Mouse (Mus musculus) cerebellum, adult 9-11 months (tissue): Measurements from ENCODE around the gene Uchl5.
A peak's percentile ranks its signal among the peaks of the same experiment; 100 is the strongest.

Experiments used
- DNase-seq: peaks from one replicate; pipeline ENCODE4 v3.0.0; 2022

Uchl5 gene

GRCm38 (mm10) chr1:143776446-143777411, at the start of gene Uchl5, which contains the start of gene Trove2:
Uchl5 (plus strand) TSS chr1:143777272.
Trove2 (minus strand) TSS chr1:143777068.
- peak; percentile 98 for DNase-seq

DNA sequence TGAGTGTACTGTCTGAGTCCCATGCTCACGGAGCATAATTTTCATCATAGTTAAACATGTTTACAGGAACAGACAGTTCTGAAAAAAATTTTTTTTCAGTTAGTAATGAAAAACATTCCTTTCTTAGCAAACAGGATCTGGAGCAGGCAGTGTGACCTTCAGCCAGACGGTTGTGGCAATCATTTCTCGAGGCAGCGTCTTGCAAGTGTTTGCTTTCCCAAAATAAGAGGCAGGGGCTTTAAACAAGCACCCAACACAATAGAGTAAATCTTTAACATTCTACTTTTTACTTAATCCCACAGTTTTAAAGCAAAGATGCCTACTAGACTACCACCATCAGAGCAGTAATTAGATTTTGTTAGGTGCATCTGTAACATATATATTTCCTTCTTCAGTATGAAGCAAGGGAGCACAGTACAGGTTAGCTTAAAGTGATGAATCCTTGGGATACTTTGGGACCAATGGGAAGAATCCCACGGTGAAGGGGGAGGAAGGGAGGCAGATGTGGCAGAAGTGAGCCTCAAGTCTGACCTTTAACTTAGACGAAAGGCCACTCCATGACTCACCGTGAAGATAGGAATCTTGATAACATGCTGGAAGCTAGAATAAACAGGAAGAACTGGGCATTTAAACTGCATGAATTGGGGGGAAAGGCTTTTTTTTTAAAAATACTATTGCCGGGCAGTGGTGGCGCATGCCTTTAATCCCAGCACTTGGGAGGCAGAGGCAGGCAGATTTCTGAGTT, 49.2 kb upstream of the Uchl5 start:
- no peak for DNase-seq

DNA sequence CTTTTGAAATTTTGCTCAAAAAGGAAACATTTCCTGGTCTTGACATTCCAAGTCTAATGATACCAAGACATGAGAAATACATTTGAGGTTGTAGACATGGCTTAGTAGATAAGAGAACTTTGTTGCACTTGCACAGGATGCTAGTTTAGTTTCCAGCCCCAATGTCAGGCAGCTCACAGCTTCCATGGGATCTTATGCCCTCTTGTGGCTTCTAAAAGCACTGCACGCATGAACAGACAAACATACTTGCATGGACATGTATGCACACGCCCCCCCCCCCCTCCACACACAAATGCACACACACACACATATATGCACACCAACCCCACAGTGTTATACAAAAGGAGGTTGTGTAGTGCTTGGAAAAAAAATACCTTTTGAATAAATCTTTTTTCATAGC, 46.2 kb upstream of the Uchl5 start:
- DNase-seq: no peak

DNA sequence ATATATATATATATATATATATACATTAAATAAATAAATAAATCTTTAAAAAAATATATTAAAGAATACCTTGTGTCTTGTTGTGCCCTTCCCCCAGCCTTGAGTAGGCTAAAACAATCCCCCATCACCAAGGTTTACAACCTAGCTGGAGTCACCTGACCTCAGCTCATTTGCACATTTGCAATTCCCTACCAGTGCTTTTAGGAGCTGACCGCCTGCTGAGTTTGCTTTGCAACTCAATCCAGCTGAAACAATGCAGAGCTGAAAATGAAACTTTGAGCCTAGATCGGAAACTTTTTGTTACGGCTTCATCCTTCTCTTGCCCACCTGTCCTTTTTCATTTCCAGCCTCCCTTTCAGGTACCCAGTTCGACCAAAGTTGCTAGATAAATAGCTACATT, 45.4 kb upstream of the Uchl5 start:
- no peak for DNase-seq

- no peak for DNase-seq
Measured at GRCm38 (mm10) chr1:143733914-143734410, 43.1 kb upstream of the Uchl5 start.

DNA sequence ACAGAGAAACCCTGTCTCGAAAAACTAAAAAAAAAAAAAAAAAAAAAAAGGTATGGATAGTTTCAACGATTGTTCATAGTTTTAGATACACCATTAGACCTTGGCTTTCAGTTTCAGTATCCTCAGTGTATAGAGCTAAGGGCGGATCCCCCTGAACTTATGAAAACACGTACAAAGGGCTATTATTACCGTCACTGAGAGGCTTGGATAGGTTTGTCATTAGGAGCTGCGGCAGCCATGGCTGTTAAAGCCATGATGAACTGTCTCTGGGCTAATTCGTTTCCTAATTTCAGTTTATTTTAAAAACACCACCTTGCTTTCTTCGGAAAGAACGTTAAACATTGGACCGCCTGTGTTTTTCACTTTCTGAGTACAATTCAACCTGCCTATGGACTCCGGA, 38.3 kb upstream of the Uchl5 start:
- DNase-seq: no peak

DNA sequence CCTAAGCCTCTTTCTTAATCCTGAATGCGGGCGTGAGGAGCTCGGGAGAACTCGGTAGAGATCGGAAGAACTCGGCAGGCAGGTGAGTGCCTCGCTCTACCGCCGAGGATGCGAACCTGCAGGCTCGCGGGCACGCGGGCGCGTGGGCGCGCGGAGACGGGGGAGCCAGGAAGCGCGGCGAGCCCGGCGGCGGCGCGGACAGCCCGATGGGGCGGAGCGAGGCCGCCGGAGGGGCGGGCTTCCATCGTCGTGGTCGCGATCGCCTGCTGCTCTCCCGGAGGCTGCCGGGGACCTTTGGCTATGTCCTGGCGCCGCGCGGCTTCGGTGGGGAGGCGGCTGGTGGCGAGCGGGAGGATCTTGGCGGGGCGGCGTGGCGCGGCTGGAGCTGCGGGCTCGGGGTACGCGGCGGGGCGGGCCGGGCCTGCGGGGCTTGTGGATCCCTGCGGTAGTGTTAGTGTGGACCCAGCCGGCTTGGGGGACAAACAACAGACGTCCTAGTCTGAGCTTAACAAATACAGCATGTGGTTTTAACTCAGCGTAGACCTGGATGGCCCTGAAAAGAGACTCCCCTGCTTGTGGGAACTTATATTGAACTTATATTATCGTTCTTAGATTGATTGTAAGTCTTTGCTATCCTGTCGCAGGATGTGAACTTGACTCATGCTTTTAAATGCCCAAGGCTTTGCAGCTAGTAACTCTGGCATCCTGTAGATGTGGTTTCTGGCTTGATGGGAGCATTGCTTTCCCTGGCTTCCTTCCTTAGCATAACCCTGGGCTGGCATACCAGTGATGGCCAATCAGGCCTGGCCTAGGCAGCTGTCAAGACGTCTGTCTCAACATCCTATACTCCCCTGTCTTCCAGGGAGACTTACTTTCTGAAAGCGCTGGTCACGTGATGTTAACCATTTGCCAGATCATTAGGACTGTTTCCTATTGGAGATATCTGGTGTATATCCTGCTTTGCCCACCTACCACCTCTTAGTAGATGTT, 37.4 kb upstream of the Uchl5 start:
- DNase-seq: peak; percentile 95

DNA sequence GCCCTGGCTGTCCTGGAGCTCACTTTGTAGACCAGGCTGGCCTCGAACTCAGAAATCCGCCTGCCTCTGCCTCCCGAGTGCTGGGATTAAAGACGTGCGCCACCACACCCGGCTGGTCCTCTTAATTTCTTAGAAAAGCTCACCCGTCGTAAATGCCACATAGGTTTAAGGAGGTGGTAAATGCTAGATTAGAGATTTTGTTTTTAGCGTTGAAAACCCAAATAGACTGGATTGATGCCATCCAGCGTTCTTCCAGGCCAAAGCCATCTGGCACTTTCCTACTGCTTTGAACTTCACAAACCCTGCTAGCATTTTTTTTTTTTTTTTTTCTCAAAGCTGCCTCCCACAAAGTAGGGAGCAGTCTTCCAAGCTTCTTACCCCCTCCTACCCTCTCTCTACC, 36.5 kb upstream of the Uchl5 start:
- DNase-seq: peak; percentile 50

GRCm38 (mm10) chr1:143741331-143741730, 35.7 kb upstream of the Uchl5 start:
- DNase-seq: no peak

GRCm38 (mm10) chr1:143742186-143742585, 34.9 kb upstream of the Uchl5 start:
- no peak for DNase-seq

- no peak for DNase-seq
Measured at GRCm38 (mm10) chr1:143745871-143746270, 31.2 kb upstream of the Uchl5 start.

- no peak for DNase-seq
Measured at GRCm38 (mm10) chr1:143762159-143762558, 14.9 kb upstream of the Uchl5 start.

DNA sequence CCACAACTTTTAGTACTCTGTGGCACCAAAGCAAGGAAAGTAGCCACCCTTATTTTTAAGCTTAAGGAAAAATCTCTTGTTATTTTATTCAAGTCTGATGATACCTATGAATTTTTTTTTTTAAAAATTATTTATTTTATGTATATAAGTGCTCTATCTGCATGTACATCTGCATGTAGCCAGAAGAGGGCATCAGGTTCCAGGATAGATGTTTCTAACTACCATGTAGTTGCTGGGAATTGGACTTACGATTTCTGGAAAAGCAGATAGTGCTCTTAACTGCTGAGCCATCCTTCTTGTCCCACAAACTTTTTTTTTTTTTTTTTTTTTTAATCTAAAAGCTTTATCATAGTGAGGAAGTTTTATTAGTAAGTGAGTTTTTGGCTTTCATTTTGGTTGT, 12.6 kb upstream of the Uchl5 start:
- no peak for DNase-seq

DNA sequence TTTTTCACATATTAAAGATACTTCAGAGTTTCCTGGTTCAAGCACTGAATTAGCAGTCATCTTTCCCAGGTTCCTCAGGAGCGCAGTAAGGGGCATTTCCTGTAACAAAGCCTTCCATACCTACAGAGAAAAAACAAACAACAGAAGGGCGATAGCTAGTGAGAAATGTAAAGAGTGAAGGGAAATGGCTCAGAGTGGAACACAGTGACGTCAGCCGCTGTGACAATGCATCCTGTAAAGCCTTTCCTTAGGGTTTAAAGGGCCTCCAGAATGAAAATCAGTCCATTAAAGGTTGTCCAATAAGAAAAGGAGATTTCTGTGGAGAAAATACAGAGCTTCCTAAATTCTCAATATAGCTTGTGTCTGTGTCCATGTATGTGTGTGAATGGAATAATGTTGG, 11.3 kb upstream of the Uchl5 start:
- no peak for DNase-seq

- DNase-seq: no peak
Measured at GRCm38 (mm10) chr1:143766238-143766637, 10.8 kb upstream of the Uchl5 start.

- no peak for DNase-seq
Measured at GRCm38 (mm10) chr1:143770444-143771109, 6.5 kb upstream of the Uchl5 start.

DNA sequence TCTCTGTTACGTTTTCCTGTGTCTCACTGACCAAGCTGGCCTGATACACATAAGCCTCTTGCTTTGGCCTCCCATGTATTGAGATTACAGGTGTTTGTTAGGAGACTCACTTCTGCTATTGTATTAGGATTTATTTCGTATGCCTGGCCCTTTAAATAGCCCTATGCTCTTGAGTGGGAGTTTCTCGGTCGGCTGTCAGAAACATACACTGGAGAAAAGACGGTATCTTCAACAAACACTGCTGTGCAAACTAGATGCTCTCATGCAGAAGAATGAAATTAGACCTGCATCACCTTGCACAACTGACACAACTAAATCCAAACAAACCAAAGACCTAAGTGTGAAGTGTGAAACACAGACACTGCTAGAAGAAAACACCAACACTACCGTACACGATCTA, 4.0 kb upstream of the Uchl5 start:
- no peak for DNase-seq

- DNase-seq: no peak
Measured at GRCm38 (mm10) chr1:143773909-143774308, 3.2 kb upstream of the Uchl5 start.

GRCm38 (mm10) chr1:143777558-143778218, 616 bp downstream of the Uchl5 start:
- no peak for DNase-seq

DNA sequence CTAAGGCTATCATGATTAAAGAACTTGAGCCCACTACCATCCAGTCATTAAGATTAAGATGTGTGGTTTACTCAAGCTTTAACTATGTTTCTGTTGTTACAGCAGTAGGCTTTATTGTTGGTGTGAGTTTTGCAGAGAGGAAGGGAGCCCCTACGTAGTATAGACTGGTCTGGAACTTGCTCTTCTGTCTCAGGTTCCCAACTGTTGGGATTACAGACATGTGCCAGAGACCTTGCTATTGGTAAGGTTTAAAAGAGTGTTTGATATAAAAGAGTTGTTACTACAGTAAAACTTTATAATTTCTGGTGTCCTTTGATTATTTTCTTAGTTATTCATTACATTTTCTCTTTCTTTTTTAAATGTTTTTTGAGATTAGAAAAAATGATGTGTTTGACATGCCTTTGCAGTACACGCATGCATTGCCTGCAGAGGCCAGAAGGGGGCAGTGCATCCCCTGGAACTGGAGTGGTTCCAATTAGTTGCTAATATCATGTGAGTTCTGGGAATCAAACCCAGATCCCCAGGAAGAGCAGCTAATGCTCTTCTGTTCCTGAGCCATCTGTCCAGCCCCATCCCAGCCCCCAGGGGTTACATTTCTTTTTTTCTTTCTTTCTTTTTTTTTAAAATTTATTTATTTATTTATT, 11.6 kb downstream of the Uchl5 start:
- DNase-seq: peak; percentile 8

- no peak for DNase-seq
Measured at GRCm38 (mm10) chr1:143803537-143803936, 26.5 kb downstream of the Uchl5 start.
